Mouse (Mus musculus) urinary bladder, postnatal 36 days (tissue): ENCODE measurements around the gene Rwdd1.
"Not testable (repeated sequence)": the region's sequence is repeated elsewhere in the genome, so short reads cannot be mapped to it uniquely, and the experiment has no call there.

ENCODE experiments used
- DNase-seq, 2 experiments: peaks; one replicate each; pipeline ENCODE4 v3.0.0; 2022; ENCODE audit warnings: low spot score in 2 of 2, mixed read lengths in 1 of 2

Gene Rwdd1

GRCm38 (mm10) chr10:34019302-34020075 is at the start of gene Rwdd1:
Gene Rwdd1 (minus strand): TSS chr10:34019624.
- peak; percentile 97 for DNase-seq

- no peak for DNase-seq
Observed at GRCm38 (mm10) chr10:34066591-34066990, 47.2 kb upstream of the Rwdd1 start.

- no peak for DNase-seq
Observed at GRCm38 (mm10) chr10:34053987-34054386, 34.6 kb upstream of the Rwdd1 start.

- no peak for DNase-seq
Observed at GRCm38 (mm10) chr10:34044210-34044609, 24.8 kb upstream of the Rwdd1 start, which contains the start of gene Calhm4. Gene Calhm4 (minus strand): TSS chr10:34044310.

GRCm38 (mm10) chr10:34037401-34037800 is 18.0 kb upstream of the Rwdd1 start, which contains the start of gene Trappc3l:
Gene Trappc3l (plus strand): TSS chr10:34037597.
- DNase-seq = no peak

GRCm38 (mm10) chr10:34036587-34036986 is 17.2 kb upstream of the Rwdd1 start:
- DNase-seq = no peak

GRCm38 (mm10) chr10:34033630-34034305 is 14.3 kb upstream of the Rwdd1 start:
- peak; percentile 48 to 73 for DNase-seq

GRCm38 (mm10) chr10:34030322-34030721 is 10.9 kb upstream of the Rwdd1 start:
- no peak for DNase-seq

GRCm38 (mm10) chr10:34018746-34019301 is 600 bp downstream of the Rwdd1 start:
- no peak for DNase-seq

- no peak for DNase-seq
Observed at GRCm38 (mm10) chr10:34013241-34013640, 6.2 kb downstream of the Rwdd1 start.

- no peak for DNase-seq
Observed at GRCm38 (mm10) chr10:34012581-34012980, 6.8 kb downstream of the Rwdd1 start.

GRCm38 (mm10) chr10:33998397-33998796 is 21.0 kb downstream of the Rwdd1 start:
- no peak for DNase-seq

GRCm38 (mm10) chr10:33996686-33997085 is 22.7 kb downstream of the Rwdd1 start:
- DNase-seq = not testable (repeated sequence)

- DNase-seq = peak; percentile 15 to 42
Observed at GRCm38 (mm10) chr10:33986771-33987170, 32.7 kb downstream of the Rwdd1 start.

- DNase-seq = no peak
Observed at GRCm38 (mm10) chr10:33974781-33975494, 44.5 kb downstream of the Rwdd1 start.

GRCm38 (mm10) chr10:33952509-33952908 is 66.9 kb downstream of the Rwdd1 start:
- DNase-seq = no peak

- DNase-seq = peak; percentile 67 to 82
Observed at GRCm38 (mm10) chr10:33950803-33951583, 68.4 kb downstream of the Rwdd1 start, which contains the start of gene Zup1. Gene Zup1 (minus strand): TSS chr10:33951269.
